Mouse (Mus musculus) cerebellum, postnatal 14 days (tissue): Measurements from ENCODE around the gene Lrrc4c.

Experiments
- DNase-seq, 2 experiments: peaks; one replicate each; pipeline ENCODE4 v3.0.0; 2021; ENCODE audit warnings: mixed read lengths in 2 of 2

Gene Lrrc4c

GRCm38 (mm10) chr2:97485609-97486008 lies 1167.6 kb downstream of the Lrrc4c start:
- peak; percentile 17 to 23 for DNase-seq

GRCm38 (mm10) chr2:97487567-97487966 lies 1169.6 kb downstream of the Lrrc4c start:
- DNase-seq = no peak

- DNase-seq = no peak
These were observed 1179.1 kb downstream of the Lrrc4c start for GRCm38 (mm10) chr2:97497069-97497468.

GRCm38 (mm10) chr2:97502501-97502900 lies 1184.5 kb downstream of the Lrrc4c start:
- DNase-seq = no peak

GRCm38 (mm10) chr2:97504902-97505301 lies 1186.9 kb downstream of the Lrrc4c start:
- no peak for DNase-seq

- no peak for DNase-seq
These were observed 1206.4 kb downstream of the Lrrc4c start for GRCm38 (mm10) chr2:97524256-97524922.

- DNase-seq = no peak
These were observed 1207.1 kb downstream of the Lrrc4c start for GRCm38 (mm10) chr2:97525107-97525506.

GRCm38 (mm10) chr2:97530622-97531021 lies 1212.7 kb downstream of the Lrrc4c start:
- no peak for DNase-seq

GRCm38 (mm10) chr2:97543691-97544672 lies 1226.0 kb downstream of the Lrrc4c start:
- DNase-seq = peak in 1 of 2 experiments; percentile 6

- no peak for DNase-seq
These were observed 1226.7 kb downstream of the Lrrc4c start for GRCm38 (mm10) chr2:97544673-97545071.

- DNase-seq = no peak
These were observed 1228.0 kb downstream of the Lrrc4c start for GRCm38 (mm10) chr2:97545946-97546345.

- no peak for DNase-seq
These were observed 1246.5 kb downstream of the Lrrc4c start for GRCm38 (mm10) chr2:97564509-97564908.

- no peak for DNase-seq
These were observed 1251.0 kb downstream of the Lrrc4c start for GRCm38 (mm10) chr2:97568954-97569353.

GRCm38 (mm10) chr2:97574921-97575320 lies 1257.0 kb downstream of the Lrrc4c start:
- no peak for DNase-seq

- no peak for DNase-seq
These were observed 1263.2 kb downstream of the Lrrc4c start for GRCm38 (mm10) chr2:97581132-97581531.

GRCm38 (mm10) chr2:97586322-97586721 lies 1268.4 kb downstream of the Lrrc4c start:
- no peak for DNase-seq

GRCm38 (mm10) chr2:97590563-97590962 lies 1272.6 kb downstream of the Lrrc4c start:
- no peak for DNase-seq

GRCm38 (mm10) chr2:97604182-97604581 lies 1286.2 kb downstream of the Lrrc4c start:
- no peak for DNase-seq

GRCm38 (mm10) chr2:97604688-97605215 lies 1286.8 kb downstream of the Lrrc4c start:
- DNase-seq = no peak

GRCm38 (mm10) chr2:97609436-97609835 lies 1291.5 kb downstream of the Lrrc4c start:
- no peak for DNase-seq

- DNase-seq = no peak
These were observed 1292.6 kb downstream of the Lrrc4c start for GRCm38 (mm10) chr2:97610566-97610965.

GRCm38 (mm10) chr2:97614724-97615123 lies 1296.8 kb downstream of the Lrrc4c start:
- DNase-seq = peak; percentile 30 to 42

GRCm38 (mm10) chr2:97618589-97618988 lies 1300.6 kb downstream of the Lrrc4c start:
- no peak for DNase-seq

- DNase-seq = no peak
These were observed 1322.0 kb downstream of the Lrrc4c start for GRCm38 (mm10) chr2:97639941-97640340.
